Mouse (Mus musculus) stomach, embryonic 16.5 days (tissue): Measurements from ENCODE around the gene Uqcrfs1. TPM values are rescaled to one million over a fixed set of nuclear protein-coding genes. Genes with fewer than 3 reads are reported as not detected.
A peak's percentile ranks its signal among the peaks of the same experiment; 100 is the strongest.

ENCODE experiments used
- ATAC-seq: fragments of 200-750 bp; cut with Nextera tagmentation; 2 replicates; pipeline ENCODE4 v1.8.0; 2017; ENCODE audit warnings: moderate number of reproducible peaks, moderate TSS enrichment; ENCODE audit not compliant: insufficient read depth, low FRiP score
- H3K27ac ChIP-seq: fragments of 300-500 bp; sonication (generic); 2 replicates; pipeline ENCODE4 v1.5.1; 2014; ENCODE audit warnings: low read length
- H3K27me3 ChIP-seq: fragments of 300-500 bp; sonication (generic); 2 replicates; pipeline ENCODE4 v1.6.1; 2014; ENCODE audit warnings: low read length, control low read depth, mixed read lengths; ENCODE audit not compliant: control insufficient read depth, insufficient read depth
- H3K36me3 ChIP-seq: fragments of 300-500 bp; sonication (generic); 2 replicates; pipeline ENCODE4 v1.6.1; 2014; ENCODE audit warnings: low read length; ENCODE audit not compliant: control insufficient read depth, insufficient read depth
- H3K4me1 ChIP-seq: fragments of 300-500 bp; sonication (generic); 2 replicates; pipeline ENCODE4 v1.6.1; 2014; ENCODE audit warnings: low read length, control low read depth, mixed read lengths; ENCODE audit not compliant: control insufficient read depth, insufficient read depth
- H3K4me2 ChIP-seq: fragments of 300-500 bp; sonication (generic); 2 replicates; pipeline ENCODE4 v1.6.1; 2014; ENCODE audit warnings: low read depth, low read length, mixed read lengths
- H3K4me3 ChIP-seq: fragments of 300-500 bp; sonication (generic); replicated peaks from 2 replicates; pipeline ENCODE4 v1.5.1; 2014; ENCODE audit warnings: mild to moderate bottlenecking, low read length
- H3K9ac ChIP-seq: fragments of 300-500 bp; sonication (generic); 2 replicates; pipeline ENCODE4 v1.6.1; 2014; ENCODE audit warnings: low read length
- H3K9me3 ChIP-seq: fragments of 300-500 bp; sonication (generic); replicated peaks from 2 replicates; pipeline ENCODE4 v1.6.1; 2016; ENCODE audit warnings: low read length, control low read depth; ENCODE audit not compliant: control insufficient read depth
- WGBS: fragments of 180-500 bp; shearing (Covaris S2); extraction: QIAGEN DNeasy Blood & Tissue Kit; methylation state at CpG from one replicate; pipeline ENCODE4 v1.1.7; 2014; 5-methylcytosine and 5-hydroxymethylcytosine counted together
- polyA plus RNA-seq: library from polyadenylated mRNA; unstranded; fragments of >200 nt; fragmentation: Nextera tagmentation; extraction: Ambion mirVana; gene quantifications from 2 replicates; pipeline ENCODE4 v1.2.1, GENCODE M21; 2015

Gene Uqcrfs1
- polyA plus RNA-seq, 1 experiment from 2014 or later = 268 TPM

- Histone ChIP-seq H3K9ac (no peak overlapping the region), H3K27me3 (no peaks in the 10 kb centered on the region), H3K4me3 (no peak overlapping the region), H3K4me2 (no peak overlapping the region), H3K27ac (no peak overlapping the region), H3K36me3 (no peaks in the 10 kb centered on the region), H3K4me1 (no peaks in the 10 kb centered on the region), H3K9me3 (no peaks in the 10 kb centered on the region)
- ATAC-seq = no peak
- 90% methylated on average over 5 of the region's 5 CpGs for WGBS
Measured at GRCm38 (mm10) chr13:30523246-30523891, 21.8 kb downstream of the Uqcrfs1 start.

- H3K4me2 ChIP-seq = peak overlapping the region; percentile 33
- H3K27ac ChIP-seq = no peak overlapping the region
- no peaks in the 10 kb centered on the region for H3K4me1 ChIP-seq
- no peaks in the 10 kb centered on the region for H3K27me3 ChIP-seq
- 39% methylated on average over 16 of the region's 16 CpGs for WGBS
- ATAC-seq = no peak
- H3K4me3 ChIP-seq = peak overlapping the region; percentile 12; the same call in 1 of the 2 replicates
- H3K9ac ChIP-seq = no peak overlapping the region
- H3K9me3 ChIP-seq = no peaks in the 10 kb centered on the region
- H3K36me3 ChIP-seq = no peaks in the 10 kb centered on the region
Measured at GRCm38 (mm10) chr13:30521282-30521902, 23.8 kb downstream of the Uqcrfs1 start.

DNA sequence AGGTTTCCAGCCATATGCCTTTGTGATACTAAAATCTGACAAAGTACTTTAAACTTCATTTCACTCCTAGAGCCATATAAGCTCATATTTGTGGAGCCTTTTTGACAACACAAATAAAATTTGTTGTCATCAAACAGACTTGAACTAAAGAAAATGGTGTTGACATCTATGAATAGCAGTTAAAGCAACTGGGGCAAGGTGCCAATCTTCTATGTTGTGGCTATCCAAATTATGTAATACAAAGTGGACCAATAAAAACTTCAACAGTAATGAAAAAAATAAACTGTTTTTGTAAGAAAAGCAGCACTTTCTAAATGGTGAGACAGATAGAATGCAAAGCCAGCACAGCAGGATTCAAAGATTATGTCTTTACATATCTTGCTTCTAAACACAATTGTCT lies 27.0 kb downstream of the Uqcrfs1 start:
- Histone ChIP-seq H3K9me3 (no peaks in the 10 kb centered on the region), H3K4me2 (no peak overlapping the region), H3K27me3 (no peaks in the 10 kb centered on the region), H3K4me3 (no peak overlapping the region), H3K4me1 (no peaks in the 10 kb centered on the region), H3K27ac (no peak overlapping the region), H3K36me3 (no peaks in the 10 kb centered on the region), H3K9ac (no peak overlapping the region)
- ATAC-seq = no peak

GRCm38 (mm10) chr13:30507651-30508050 lies 37.5 kb downstream of the Uqcrfs1 start:
- no peaks in the 10 kb centered on the region for H3K27me3 ChIP-seq
- H3K4me1 ChIP-seq = no peaks in the 10 kb centered on the region
- ATAC-seq = no peak
- no peak overlapping the region for H3K4me2 ChIP-seq
- no peak overlapping the region for H3K4me3 ChIP-seq
- H3K9ac ChIP-seq = no peak overlapping the region
- no peaks in the 10 kb centered on the region for H3K36me3 ChIP-seq
- H3K9me3 ChIP-seq = no peaks in the 10 kb centered on the region
- WGBS = 73% methylated on average over 4 of the region's 4 CpGs
- H3K27ac ChIP-seq = no peak overlapping the region

- no peak for ATAC-seq
Measured at GRCm38 (mm10) chr13:30501860-30502395, 43.2 kb downstream of the Uqcrfs1 start.

More at GRCm38 (mm10) chr13:30501860-30502395, 43.2 kb downstream of the Uqcrfs1 start:
- Histone ChIP-seq H3K4me2 (no peak overlapping the region), H3K9ac (no peak overlapping the region), H3K9me3 (no peaks in the 10 kb centered on the region), H3K27ac (no peak overlapping the region), H3K4me1 (no peaks in the 10 kb centered on the region), H3K36me3 (no peaks in the 10 kb centered on the region), H3K27me3 (no peaks in the 10 kb centered on the region), H3K4me3 (no peak overlapping the region)
- WGBS = 35% methylated on average over 7 of the region's 7 CpGs

Other genes with a start within 250 kb of the Uqcrfs1 start
- 4.1 and 5.5 TPM in 2 replicates for gene Agtr1a, start 208.9 kb downstream of the Uqcrfs1 start, polyA plus RNA-seq
- gene Dusp22, start 114.6 kb upstream of the Uqcrfs1 start, polyA plus RNA-seq = 31.4 and 37.5 TPM in 2 replicates
- gene Irf4, start 203.9 kb upstream of the Uqcrfs1 start, polyA plus RNA-seq = 0.06 and 0.12 TPM in 2 replicates